Mouse (Mus musculus): ENCODE data around the gene Itga10.

DNA sequence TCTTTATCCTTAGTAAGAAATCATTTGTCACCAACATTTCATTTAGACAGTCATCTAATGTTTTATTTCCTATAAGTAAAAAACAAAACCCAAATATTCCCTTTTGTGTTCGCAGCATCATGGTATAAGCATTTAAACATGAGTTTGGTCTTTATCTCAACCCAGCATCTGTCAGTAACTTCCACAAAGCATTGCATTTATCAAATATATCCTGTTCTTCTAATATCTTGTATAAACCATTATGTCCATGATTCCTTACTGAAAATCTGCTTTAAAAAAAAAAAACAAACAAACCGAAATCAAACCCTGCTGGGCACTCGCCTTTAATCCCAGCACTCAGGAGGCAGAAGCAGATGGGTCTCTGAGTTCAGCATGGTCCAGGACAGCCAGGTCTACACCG lies 38.8 kb upstream of the Itga10 start:
- TF ChIP-seq POLR2A (IDR thresholded peaks at IDR 0.05; ENCODE audit: low read depth, low read length) (no peak), CTCF (IDR thresholded peaks at IDR 0.05; ENCODE audit: extremely low read depth, insufficient read depth, insufficient read length, insufficient replicate concordance) (no peak)
